Mouse (Mus musculus): Measurements from ENCODE around the gene Bad. TPM values are rescaled to one million over a fixed set of nuclear protein-coding genes. Genes with fewer than 3 reads are reported as not detected.

The Bad gene
- polyA plus RNA-seq, 1 experiment = not detected

DNA sequence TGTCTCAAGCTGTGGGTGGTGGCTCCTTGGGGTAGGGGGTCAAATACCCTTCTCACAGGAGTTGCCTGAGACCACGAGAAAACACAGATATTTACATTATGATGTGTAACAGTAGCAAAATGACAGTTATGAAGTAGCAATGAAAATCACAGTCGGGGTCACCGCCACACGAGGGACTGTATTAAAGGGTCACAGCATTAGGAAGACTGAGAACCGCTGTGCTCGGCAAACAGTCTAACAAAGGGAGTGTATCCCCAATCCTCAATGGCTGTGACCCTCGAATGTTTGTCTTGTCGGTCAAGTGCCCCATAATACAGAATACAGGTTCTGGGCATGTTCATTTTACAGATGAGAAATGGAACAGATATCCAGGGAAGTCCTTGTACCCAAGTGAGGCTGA lies 52.3 kb downstream of the Bad start:
- Histone ChIP-seq H3K4me1 (ENCODE audit: control insufficient read depth, insufficient read depth, low read length) (peaks cover 38% of the 10 kb centered on the region), H3K27ac (ENCODE audit: insufficient read depth, low read depth, low read length) (no peak overlapping the region), H3K4me3 (ENCODE audit: insufficient read depth, low read depth, low read length) (no peak overlapping the region)
- WGBS = 84% methylated on average over 8 of the region's 8 CpGs
- TF ChIP-seq CTCF (IDR thresholded peaks at IDR 0.05; ENCODE audit: insufficient read depth, low read depth, low read length) (no peak), POLR2A (IDR thresholded peaks at IDR 0.05; ENCODE audit: insufficient read depth, low read depth, low read length) (no peak)

DNA sequence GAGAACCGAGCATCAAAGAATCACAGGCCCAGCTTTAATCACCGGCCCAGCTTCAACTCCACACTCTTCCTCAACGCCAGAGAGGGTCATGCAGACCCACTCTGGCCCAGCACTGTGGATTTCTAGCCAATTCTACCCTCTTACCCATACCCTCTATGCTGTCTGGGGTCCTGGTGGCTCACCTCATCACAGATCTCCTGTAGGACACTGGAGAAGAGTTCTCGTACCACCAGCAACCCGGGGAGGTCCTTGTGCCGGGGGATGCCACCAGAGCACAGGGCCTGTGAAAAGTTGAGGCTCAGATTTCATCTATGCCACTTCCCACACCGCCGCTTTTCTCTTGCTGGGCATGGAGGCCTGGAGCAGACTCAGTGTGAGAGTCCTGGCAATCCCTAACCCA lies 52.8 kb downstream of the Bad start:
- WGBS = 76% methylated on average over 8 of the region's 8 CpGs
- TF ChIP-seq POLR2A (IDR thresholded peaks at IDR 0.05; ENCODE audit: insufficient read depth, low read depth, low read length) (no peak), CTCF (IDR thresholded peaks at IDR 0.05; ENCODE audit: insufficient read depth, low read depth, low read length) (no peak)
- no peak overlapping the region for H3K4me3 ChIP-seq (ENCODE audit: insufficient read depth, low read depth, low read length)
- no peak overlapping the region for H3K27ac ChIP-seq (ENCODE audit: insufficient read depth, low read depth, low read length)
- H3K4me1 ChIP-seq (ENCODE audit: control insufficient read depth, insufficient read depth, low read length) = peaks cover 38% of the 10 kb centered on the region

- 41% methylated on average over 20 of the region's 21 CpGs for WGBS
- Histone ChIP-seq H3K4me3 (ENCODE audit: insufficient read depth, low read depth, low read length) (peak overlapping the region; percentile 67), H3K27ac (ENCODE audit: insufficient read depth, low read depth, low read length) (no peak overlapping the region), H3K4me1 (ENCODE audit: control insufficient read depth, insufficient read depth, low read length) (peaks cover 38% of the 10 kb centered on the region)
- TF ChIP-seq CTCF (IDR thresholded peaks at IDR 0.05; ENCODE audit: insufficient read depth, low read depth, low read length) (no peak), POLR2A (IDR thresholded peaks at IDR 0.05; ENCODE audit: insufficient read depth, low read depth, low read length) (no peak)
Observed at GRCm38 (mm10) chr19:6995255-6995991, 53.8 kb downstream of the Bad start.

DNA sequence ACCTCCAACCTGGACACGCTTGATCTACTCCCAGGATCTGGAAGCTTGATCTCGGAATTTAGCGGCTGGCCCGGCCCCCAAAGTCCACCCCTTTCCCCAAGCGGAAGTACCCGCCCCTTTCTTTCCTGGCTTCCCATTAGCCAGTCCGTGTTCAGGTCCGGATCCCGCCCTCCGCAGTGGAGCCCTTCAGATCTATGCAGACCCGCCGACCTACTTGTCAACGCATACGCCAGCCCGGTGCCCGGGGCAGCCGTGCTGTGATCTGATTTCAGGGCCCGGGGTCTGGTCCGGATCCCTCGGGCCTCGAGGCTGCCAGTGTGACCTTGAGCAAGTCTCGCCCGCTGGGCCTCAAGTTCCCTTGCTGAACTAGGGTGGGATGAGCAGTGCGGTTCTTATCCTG lies 54.3 kb downstream of the Bad start, which contains the start of the genes Nudt22 and Trpt1:
Gene Nudt22, minus strand, starts transcription at position 112 of the 400 bp plus-strand sequence.
Gene Trpt1, plus strand, starts transcription at position 126 of the 400 bp plus-strand sequence.
- H3K27ac ChIP-seq (ENCODE audit: insufficient read depth, low read depth, low read length) = peak within 1 kb of the TSS; percentile 28; the same call in 1 of the 2 replicates
- TF ChIP-seq CTCF (IDR thresholded peaks at IDR 0.05; ENCODE audit: insufficient read depth, low read depth, low read length) (no peak), POLR2A (IDR thresholded peaks at IDR 0.05; ENCODE audit: insufficient read depth, low read depth, low read length) (peak; percentile 65)
- under 1% methylated on average over 24 of the region's 24 CpGs for WGBS
- H3K4me1 ChIP-seq (ENCODE audit: control insufficient read depth, insufficient read depth, low read length) = peaks cover 38% of the 10 kb centered on the region
- peak within 1 kb of the TSS; percentile 67 for H3K4me3 ChIP-seq (ENCODE audit: insufficient read depth, low read depth, low read length)

DNA sequence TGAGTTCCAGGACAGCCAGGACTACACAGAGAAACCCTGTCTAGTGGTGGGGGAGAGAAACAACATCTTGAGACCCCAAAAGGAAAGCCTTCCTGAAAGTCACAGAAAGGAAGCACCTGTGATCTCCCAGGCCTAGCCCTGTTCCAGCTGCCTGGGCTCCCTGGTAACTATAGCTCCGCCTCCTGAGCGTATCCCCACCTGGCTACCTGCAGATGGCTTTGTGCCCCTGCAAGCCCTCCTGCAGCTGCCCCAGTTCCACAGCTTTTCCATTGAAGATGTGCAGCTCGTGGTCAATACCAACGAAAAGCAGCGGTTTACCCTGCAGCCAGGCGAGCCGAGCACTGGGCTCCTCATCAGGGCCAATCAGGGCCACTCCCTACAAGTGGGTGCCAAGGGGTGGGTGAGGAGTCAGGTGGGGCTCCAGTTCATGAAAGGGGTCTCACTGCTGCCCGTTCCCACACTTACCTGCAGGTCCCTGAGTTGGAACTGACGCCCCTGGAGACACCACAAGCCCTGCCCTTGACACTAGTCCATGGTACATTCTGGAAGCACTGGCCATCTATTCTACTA lies 56.1 kb downstream of the Bad start:
- 88% methylated on average over 9 of the region's 9 CpGs for whole genome bisulfite sequencing
- H3K27ac ChIP-seq (ENCODE audit: insufficient read depth, low read depth, low read length) = no peak overlapping the region
- H3K4me3 ChIP-seq (ENCODE audit: insufficient read depth, low read depth, low read length) = no peak overlapping the region
- TF ChIP-seq CTCF (IDR thresholded peaks at IDR 0.05; ENCODE audit: insufficient read depth, low read depth, low read length) (no peak), POLR2A (IDR thresholded peaks at IDR 0.05; ENCODE audit: insufficient read depth, low read depth, low read length) (no peak)
- peaks cover 36% of the 10 kb centered on the region for H3K4me1 ChIP-seq (ENCODE audit: control insufficient read depth, insufficient read depth, low read length)

- no peak for TF ChIP-seq CTCF (IDR thresholded peaks at IDR 0.05; ENCODE audit: insufficient read depth, low read depth, low read length)
- no peak for TF ChIP-seq POLR2A (IDR thresholded peaks at IDR 0.05; ENCODE audit: insufficient read depth, low read depth, low read length)
- H3K27ac ChIP-seq (ENCODE audit: insufficient read depth, low read depth, low read length) = no peak overlapping the region
- peaks cover 28% of the 10 kb centered on the region for H3K4me1 ChIP-seq (ENCODE audit: control insufficient read depth, insufficient read depth, low read length)
- WGBS = 92% methylated on average over 19 of the region's 19 CpGs
- H3K4me3 ChIP-seq (ENCODE audit: insufficient read depth, low read depth, low read length) = no peak overlapping the region
Observed at GRCm38 (mm10) chr19:6999360-7000063, 57.9 kb downstream of the Bad start.

Other genes starting within 250 kb of the Bad start
- gene Rps6ka4, start 101.2 kb upstream of the Bad start, polyA plus RNA-seq (2012; ENCODE audit: insufficient read depth, insufficient read length, low replicate concordance, missing spikeins) = not detected in 2 replicates
- not detected in 2 replicates for gene Ccdc88b, start 83.7 kb upstream of the Bad start, polyA plus RNA-seq (2012; ENCODE audit: insufficient read depth, insufficient read length, low replicate concordance, missing spikeins)
- not detected in 2 replicates for gene Trmt112, start 32.2 kb upstream of the Bad start, polyA plus RNA-seq (2012; ENCODE audit: insufficient read depth, insufficient read length, low replicate concordance, missing spikeins)
- gene Prdx5, start 31.8 kb upstream of the Bad start, polyA plus RNA-seq (2012; ENCODE audit: insufficient read depth, insufficient read length, low replicate concordance, missing spikeins) = not detected in 2 replicates
- gene Esrra, start 20.0 kb upstream of the Bad start, polyA plus RNA-seq (2012; ENCODE audit: insufficient read depth, insufficient read length, low replicate concordance, missing spikeins) = not detected in 2 replicates
- not detected in 2 replicates for gene Catsperz, start 16.5 kb upstream of the Bad start, polyA plus RNA-seq (2012; ENCODE audit: insufficient read depth, insufficient read length, low replicate concordance, missing spikeins)
- not detected in 2 replicates for gene Kcnk4, start 7.3 kb upstream of the Bad start, polyA plus RNA-seq (2012; ENCODE audit: insufficient read depth, insufficient read length, low replicate concordance, missing spikeins)
- not detected in 2 replicates for gene Gpr137, start 619 bp downstream of the Bad start, polyA plus RNA-seq (2012; ENCODE audit: insufficient read depth, insufficient read length, low replicate concordance, missing spikeins)
- not detected in 2 replicates for gene Ppp1r14b, start 33.1 kb downstream of the Bad start, polyA plus RNA-seq (2012; ENCODE audit: insufficient read depth, insufficient read length, low replicate concordance, missing spikeins)
- not detected in 2 replicates for gene Plcb3, start 34.6 kb downstream of the Bad start, polyA plus RNA-seq (2012; ENCODE audit: insufficient read depth, insufficient read length, low replicate concordance, missing spikeins)
- not detected in 2 replicates for gene Fkbp2, start 38.6 kb downstream of the Bad start, polyA plus RNA-seq (2012; ENCODE audit: insufficient read depth, insufficient read length, low replicate concordance, missing spikeins)
- gene Vegfb, start 45.8 kb downstream of the Bad start, polyA plus RNA-seq (2012; ENCODE audit: insufficient read depth, insufficient read length, low replicate concordance, missing spikeins) = not detected in 2 replicates
- gene Dnajc4, start 50.7 kb downstream of the Bad start, polyA plus RNA-seq (2012; ENCODE audit: insufficient read depth, insufficient read length, low replicate concordance, missing spikeins) = not detected in 2 replicates
- gene Nudt22, start 54.3 kb downstream of the Bad start, polyA plus RNA-seq (2012; ENCODE audit: insufficient read depth, insufficient read length, low replicate concordance, missing spikeins) = not detected in 2 replicates
- gene Trpt1, start 54.3 kb downstream of the Bad start, polyA plus RNA-seq (2012; ENCODE audit: insufficient read depth, insufficient read length, low replicate concordance, missing spikeins) = not detected in 2 replicates
- gene Fermt3, start 77.6 kb downstream of the Bad start, polyA plus RNA-seq (2012; ENCODE audit: insufficient read depth, insufficient read length, low replicate concordance, missing spikeins) = not detected in 2 replicates
- gene Stip1, start 98.1 kb downstream of the Bad start, polyA plus RNA-seq (2012; ENCODE audit: insufficient read depth, insufficient read length, low replicate concordance, missing spikeins) = 145 and 219 TPM in 2 replicates
- gene Macrod1, start 114.9 kb downstream of the Bad start, polyA plus RNA-seq (2012; ENCODE audit: insufficient read depth, insufficient read length, low replicate concordance, missing spikeins) = not detected in 2 replicates
- gene Flrt1, start 163.9 kb downstream of the Bad start, polyA plus RNA-seq (2012; ENCODE audit: insufficient read depth, insufficient read length, low replicate concordance, missing spikeins) = not detected in 2 replicates